22 mouse cellular contexts compared by ENCODE assay signal in the genomic region with DNA sequence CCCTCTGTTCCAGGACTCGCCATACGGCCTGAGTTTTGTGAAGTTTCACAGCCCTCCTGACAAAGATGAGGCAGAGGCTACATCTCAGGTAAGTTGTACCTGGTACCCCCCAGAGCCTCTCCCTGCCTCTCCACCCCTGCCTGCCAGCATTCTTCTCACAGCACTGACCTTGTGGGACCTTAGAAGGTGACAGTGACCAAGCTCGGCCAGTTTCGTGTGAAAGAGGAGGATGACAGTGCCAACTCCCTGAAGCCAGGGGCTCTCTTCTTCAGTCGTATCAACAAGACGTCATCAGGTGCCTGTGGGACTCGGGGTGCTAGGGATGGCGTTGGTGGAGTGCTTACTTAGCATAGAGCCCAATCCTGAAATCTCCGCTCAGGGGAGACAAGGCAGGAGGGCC. TPM values are rescaled to one million over a fixed set of nuclear protein-coding genes. Genes with fewer than 3 reads are reported as not detected.
DNase-seq lines count a peak whose midpoint lies in the region; ATAC-seq and TF ChIP-seq lines count a peak whose summit lies in the region.
"Had no signal": no experiment of that assay in that cellular context is flagged by ENCODE, and none has a peak within 500 bp of the region (broad histone marks: within the 10 kb centered on the region; RNA-seq: fewer than 3 reads in every experiment).

No protein-coding gene starts in this region.

- TF ChIP-seq POLR2A in CH12.LX (IDR thresholded peaks at IDR 0.05; ENCODE audit: low read depth, low read length): no peak

- in situ Hi-C loops in CH12.LX (cut with MboI; ENCODE audit: low pct_ligation_motif_present, low pct_unique_long_range_greater_than_20kb, low sequenced_read_pairs): loop anchor here (5.0 kb wide), 1 partner anchor 34 kb away; a partner anchor contains a TSS

- peaks cover 72% of the 10 kb centered on the region for H3K36me3 ChIP-seq in neural tube, embryonic 12.5 days
- H3K36me3 ChIP-seq in CH12.LX (replicated peaks in 1 of 2; ENCODE audit: control insufficient read depth in 1 of 2, insufficient read depth in 1 of 2, low read length in 1 of 2): peaks cover 42 to 68% of the 10 kb centered on the region in 2 experiments

- no peak overlapping the region for H3K27ac ChIP-seq in neural tube, embryonic 12.5 days
- peak overlapping the region; percentile 100 for H3K27ac ChIP-seq in CH12.LX (ENCODE audit: insufficient read depth, low read depth)

- 0 out of 2 replicates have a peak, but pooled peaks cover 6% of the 10 kb centered on the region for H3K79me2 ChIP-seq in CH12.LX (replicated peaks; ENCODE audit: control insufficient read depth, extremely low read depth, insufficient read depth, poor library complexity, severe bottlenecking)

- no peak for DNase-seq in neural tube, embryonic 10.5 days (ENCODE audit: extremely low spot score, low spot score)
- DNase-seq in CH12.LX (ENCODE audit: extremely low read depth): no peak
- no peak for DNase-seq in kidney, adult 8-10 months
- DNase-seq: adrenal gland, adult 2 months; adrenal gland, adult 8-10 months; adrenal gland, postnatal 10 days; adrenal gland, postnatal 14 days; adrenal gland, postnatal 25 days; adrenal gland, postnatal 36 days; cerebellum, adult 11 months; cerebellum, adult 11-12 months; cerebellum, adult 18-20 months; cerebellum, adult 2 months had no signal

- TF ChIP-seq RAD21 in CH12.LX (IDR thresholded peaks at IDR 0.05; ENCODE audit: low read depth, low read length): no peak

- H3K4me1 ChIP-seq in neural tube, embryonic 12.5 days: no peaks in the 10 kb centered on the region
- H3K4me1 ChIP-seq in CH12.LX (ENCODE audit: control insufficient read depth in 1 of 2, insufficient read depth in 2 of 2): peaks cover 41 to 93% of the 10 kb centered on the region in 2 experiments

- TF ChIP-seq EP300 in CH12.LX (IDR thresholded peaks at IDR 0.05; ENCODE audit: low read length): no peak

- dilution Hi-C loops in CH12.LX (cut with MboI; ENCODE audit: extremely low pct_ligation_motif_present, extremely low pct_unique_long_range_greater_than_20kb, low sequenced_read_pairs): no loop called here

- H3K4me3 ChIP-seq in neural tube, embryonic 12.5 days: no peak overlapping the region
- H3K4me3 ChIP-seq in CH12.LX (replicated peaks in 1 of 3; ENCODE audit: low read depth in 2 of 3, low read length in 2 of 3, poor library complexity in 1 of 3): peak overlapping the region; percentile 5 to 37 (median 11)

- no peak for TF ChIP-seq CTCF in CH12.LX (conservative IDR thresholded peaks at IDR 0.05 in 1 of 2, IDR thresholded peaks at IDR 0.05 in 1 of 2; ENCODE audit: low read depth in 2 of 2, low read length in 2 of 2)

- H3K4me2 ChIP-seq in neural tube, embryonic 12.5 days (replicated peaks): no peak overlapping the region
- H3K4me2 ChIP-seq in CH12.LX (ENCODE audit: insufficient read depth, low read depth, poor library complexity, severe bottlenecking): peak overlapping the region; percentile 80; the same call in 1 of the 2 replicates

- ATAC-seq in neural tube, embryonic 12.5 days (ENCODE audit: low FRiP score, low read depth): no peak
- ATAC-seq: activated CD4-positive, CD25-positive, alpha-beta regulatory T cell, adult 4 months; CD4-positive, CD25-positive, alpha-beta regulatory T cell, adult 4 months; Patski had no signal

- 94% methylated on average over 9 of the region's 9 CpGs for whole genome bisulfite sequencing in neural tube, embryonic 12.5 days

- H3K27me3 ChIP-seq in neural tube, embryonic 12.5 days (replicated peaks): no peaks in the 10 kb centered on the region
- no peaks in the 10 kb centered on the region for H3K27me3 ChIP-seq in CH12.LX (replicated peaks)
- H3K27me3 ChIP-seq: Patski had no signal

- no peaks in the 10 kb centered on the region for H3K9me3 ChIP-seq in neural tube, embryonic 12.5 days
- H3K9me3 ChIP-seq in CH12.LX (replicated peaks; ENCODE audit: low read length): no peaks in the 10 kb centered on the region
- H3K9me3 ChIP-seq: G1E had no signal

- 0 out of 2 replicates have a peak overlapping the region, but pooled peaks have one; percentile 17 for H3K9ac ChIP-seq in neural tube, embryonic 12.5 days
- no peak overlapping the region; the same call in 1 of the 2 replicates for H3K9ac ChIP-seq in CH12.LX (ENCODE audit: insufficient read depth, low read depth)

TF ChIP-seq in CH12.LX, 34 proteins besides CTCF, POLR2A, EP300 and RAD21:
- TF ChIP-seq NRF1 (IDR thresholded peaks at IDR 0.05; ENCODE audit: low read depth, low read length) (no peak), IRF4 (IDR thresholded peaks at IDR 0.05; ENCODE audit: low read depth, low read length) (no peak), RCOR1 (conservative IDR thresholded peaks at IDR 0.05; ENCODE audit: low read depth, low read length) (no peak), SMC3 (IDR thresholded peaks at IDR 0.05; ENCODE audit: low read depth, low read length) (no peak), GABPA (IDR thresholded peaks at IDR 0.05; ENCODE audit: insufficient replicate concordance, low read depth, low read length) (no peak), NELFE (IDR thresholded peaks at IDR 0.05; ENCODE audit: low read depth, low read length) (no peak), MXI1 (IDR thresholded peaks at IDR 0.05; ENCODE audit: low read depth, low read length) (no peak), KAT2A (IDR thresholded peaks at IDR 0.05; ENCODE audit: insufficient replicate concordance, low read length) (no peak), CHD1 (IDR thresholded peaks at IDR 0.05; ENCODE audit: low read depth, low read length) (no peak)

RNA-seq across cellular contexts. Expression of a gene that starts 20.1 kb away (rescaled TPM):
- polyA plus RNA-seq in neural tube, embryonic 12.5 days (2016; fragmentation: Nextera tagmentation; extraction: Ambion mirVana): 83.4 and 89.8 TPM in 2 replicates
- total RNA-seq in CH12.LX (2012; rRNA removed) (128 and 136 TPM in 2 replicates), CH12.LX (2014; rRNA removed) (81.7 and 86.3 TPM in 2 replicates)
- 148 and 162 TPM in 2 replicates for polyA plus RNA-seq in CH12.LX (2012; ENCODE audit: insufficient read length, low read depth)

RNA-seq across cellular contexts. Expression of a gene that starts 20.3 kb away (rescaled TPM):
- polyA plus RNA-seq in neural tube, embryonic 12.5 days (2016; fragmentation: Nextera tagmentation; extraction: Ambion mirVana): not detected in 2 replicates
- total RNA-seq in CH12.LX (2012; rRNA removed): 6.1 and 6.4 TPM in 2 replicates
- total RNA-seq in CH12.LX (2014; rRNA removed): 11.9 and 17.3 TPM in 2 replicates
- 6.6 and 7.4 TPM in 2 replicates for polyA plus RNA-seq in CH12.LX (2012; ENCODE audit: insufficient read length, low read depth)
- total RNA-seq: adrenal gland, adult 18-20 months; adrenal gland, adult 2 months; adrenal gland, adult 8-10 months; adrenal gland, postnatal 10 days; adrenal gland, postnatal 14 days; adrenal gland, postnatal 25 days; adrenal gland, postnatal 36 days; adrenal gland, postnatal 4 days; ES-E14; G1E; MEL had no signal
- polyA plus RNA-seq: activated CD4-positive, CD25-positive, alpha-beta regulatory T cell, adult 4 months; adrenal gland, adult 2 months; CD4-positive, CD25-positive, alpha-beta regulatory T cell, adult 4 months; cerebellum, adult 2 months; G1E had no signal

RNA-seq across cellular contexts. Expression of a gene that starts 21.1 kb away (rescaled TPM):
- 17.2 and 18.7 TPM in 2 replicates for polyA plus RNA-seq in neural tube, embryonic 12.5 days (2016; fragmentation: Nextera tagmentation; extraction: Ambion mirVana)
- total RNA-seq in CH12.LX (2012; rRNA removed) (18.6 and 24.1 TPM in 2 replicates), CH12.LX (2014; rRNA removed) (25.0 and 32.0 TPM in 2 replicates)
- polyA plus RNA-seq in CH12.LX (2012; ENCODE audit: insufficient read length, low read depth): 16.5 and 22.8 TPM in 2 replicates

RNA-seq across cellular contexts. Expression of a gene that starts 21.2 kb away (rescaled TPM):
- polyA plus RNA-seq in neural tube, embryonic 12.5 days (2016; fragmentation: Nextera tagmentation; extraction: Ambion mirVana): 4.3 and 4.5 TPM in 2 replicates
- total RNA-seq in CH12.LX (2012; rRNA removed) (0.46 and 0.81 TPM in 2 replicates), CH12.LX (2014; rRNA removed) (0.09 TPM in 1 of 2 replicates, not detected in the other)
- polyA plus RNA-seq in CH12.LX (2012; ENCODE audit: insufficient read length, low read depth): 0.14 and 0.20 TPM in 2 replicates
- polyA plus RNA-seq: G1E, Patski had no signal

RNA-seq across cellular contexts. Expression of a gene that starts 35.7 kb away (rescaled TPM):
- 27.5 and 30.7 TPM in 2 replicates for polyA plus RNA-seq in neural tube, embryonic 12.5 days (2016; fragmentation: Nextera tagmentation; extraction: Ambion mirVana)
- total RNA-seq in CH12.LX (2012; rRNA removed) (8.7 and 10.1 TPM in 2 replicates), CH12.LX (2014; rRNA removed) (4.6 and 5.1 TPM in 2 replicates)
- 8.6 and 9.9 TPM in 2 replicates for polyA plus RNA-seq in CH12.LX (2012; ENCODE audit: insufficient read length, low read depth)
